Mouse (Mus musculus) stomach, postnatal 0 days (tissue): ENCODE data around the gene Rbm34.

ENCODE experiments used
- CTCF ChIP-seq: IDR thresholded peaks from 2 replicates; pipeline ENCODE4 v1.5.1; 2016; ENCODE audit warnings: antibody characterized with exemption, low read depth, mild to moderate bottlenecking, moderate library complexity
- EP300 ChIP-seq: optimal IDR thresholded peaks from 2 replicates; pipeline ENCODE3; 2016; ENCODE audit warnings: antibody characterized with exemption

DNA sequence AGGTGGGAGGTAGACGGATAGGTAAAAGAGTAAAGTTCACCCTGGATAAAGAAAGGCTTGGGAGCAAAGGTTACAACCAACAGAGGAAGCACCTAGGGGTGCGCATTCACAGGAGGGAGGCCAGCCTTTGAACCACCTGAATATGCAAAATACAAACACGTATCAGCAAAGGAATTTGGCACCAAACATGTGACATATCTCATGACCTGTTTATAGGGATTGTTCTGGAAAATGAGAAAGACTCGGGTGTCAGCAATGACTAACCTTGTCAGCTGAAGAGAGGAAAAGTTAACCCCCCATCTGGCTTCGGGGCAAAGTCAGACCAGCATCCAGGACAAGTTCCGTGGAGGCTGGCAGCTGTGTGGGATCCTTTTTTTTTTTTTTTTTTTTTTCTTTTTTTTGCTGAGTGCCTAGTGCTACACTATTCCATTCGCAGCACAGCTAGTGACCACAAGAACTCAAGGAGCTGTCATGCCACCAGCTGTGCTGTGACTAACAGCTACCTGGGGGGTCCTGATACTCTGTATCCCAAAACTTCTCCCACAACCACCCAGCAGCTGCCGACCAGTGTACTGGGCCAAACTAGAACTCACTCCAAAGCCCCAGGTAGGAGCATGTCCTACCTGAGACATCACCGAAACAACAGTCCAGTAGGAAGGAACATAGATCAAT, 67.5 kb downstream of the Rbm34 start:
- no peak for TF ChIP-seq CTCF
- TF ChIP-seq EP300: no peak
